ENCODE assay signal across 17 mouse cellular contexts in the genomic region with DNA sequence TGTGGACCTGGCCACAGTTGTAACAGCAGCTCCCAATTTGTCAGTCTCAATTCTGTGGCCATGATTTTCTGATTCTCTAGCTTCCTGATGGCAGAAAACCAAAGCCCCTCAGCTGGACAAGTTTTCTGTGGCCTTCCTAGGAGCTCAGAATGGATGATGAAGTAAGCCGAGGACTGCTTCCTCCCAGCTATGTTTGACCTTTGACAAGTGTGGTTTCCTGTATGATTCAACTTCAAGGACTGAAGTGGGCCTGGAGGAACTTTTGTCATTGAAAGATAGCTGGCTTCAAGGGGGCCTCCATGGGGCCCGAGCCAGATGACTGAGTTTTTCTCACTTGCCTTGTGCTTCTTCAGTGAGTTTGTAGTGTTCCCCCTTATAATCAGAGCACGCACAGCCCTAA. TPM values are rescaled to one million over a fixed set of nuclear protein-coding genes. Genes with fewer than 3 reads are reported as not detected.
DNase-seq lines count a peak whose midpoint lies in the region; ATAC-seq and TF ChIP-seq lines count a peak whose summit lies in the region.
"Had no signal": no experiment of that assay in that cellular context is flagged by ENCODE, and none has a peak within 500 bp of the region (broad histone marks: within the 10 kb centered on the region; RNA-seq: fewer than 3 reads in every experiment).

No protein-coding gene starts in this region.

- ATAC-seq in common myeloid progenitor, adult 5-6 weeks (replicated peaks; ENCODE audit: low read depth, poor library complexity, severe bottlenecking), result peak; percentile 86
- peak; percentile 15; the same call in 1 of the 2 replicates for ATAC-seq in liver, embryonic 14.5 days (ENCODE audit: insufficient read depth)
- ATAC-seq in erythroid progenitor cell, adult 5-6 weeks (replicated peaks; ENCODE audit: low FRiP score, poor library complexity, severe bottlenecking), result no peak

- no peak overlapping the region for H3K27ac ChIP-seq in liver, embryonic 14.5 days
- H3K27ac ChIP-seq: embryonic facial prominence, embryonic 10.5 days; limb, embryonic 15.5 days had no signal

- TF ChIP-seq CTCF in liver, embryonic 14.5 days (IDR thresholded peaks at IDR 0.05; ENCODE audit: low read depth), result no peak

- no peaks in the 10 kb centered on the region for H3K27me3 ChIP-seq in liver, embryonic 14.5 days (ENCODE audit: control insufficient read depth, insufficient read depth, low read length)
- H3K27me3 ChIP-seq: heart, embryonic 12.5 days; limb, embryonic 15.5 days had no signal

- H3K4me3 ChIP-seq in liver, embryonic 14.5 days (ENCODE audit: insufficient read depth in 1 of 2, low read depth in 2 of 2, low read length in 2 of 2), result no peak overlapping the region
- H3K4me3 ChIP-seq: embryonic facial prominence, embryonic 10.5 days; heart, embryonic 12.5 days; limb, embryonic 15.5 days had no signal

- peaks cover 0 to 15% of the 10 kb centered on the region in 2 experiments; a peak in 1 of 4 replicates for H3K4me1 ChIP-seq in liver, embryonic 14.5 days (replicated peaks; ENCODE audit: control insufficient read depth in 2 of 2, insufficient read depth in 2 of 2, low read length in 1 of 2)
- H3K4me1 ChIP-seq: embryonic facial prominence, embryonic 10.5 days; heart, embryonic 12.5 days; limb, embryonic 15.5 days had no signal

- DNase-seq in thymus, postnatal 0 days (ENCODE audit: low spot score), result peak; percentile 23
- DNase-seq in thymus, postnatal 14 days, result no peak
- peak in 1 of 3 experiments; percentile 9 for DNase-seq in liver, embryonic 14.5 days (ENCODE audit: low read depth in 3 of 3, low spot score in 3 of 3)
- no peak for DNase-seq in urinary bladder, adult 2 months (ENCODE audit: low spot score)
- no peak for DNase-seq in neural tube, embryonic 10.5 days (ENCODE audit: extremely low spot score, low spot score)
- DNase-seq: cerebellum, postnatal 10 days; gastrocnemius, postnatal 25 days; heart, postnatal 4 days; kidney, postnatal 10 days; layer of hippocampus, adult 9-11 months; lung, postnatal 4 days; thymus, adult 2 months had no signal

- WGBS in liver, embryonic 14.5 days (ENCODE audit: insufficient replicate concordance), result 5% methylated on average over 3 of the region's 3 CpGs

- H3K4me2 ChIP-seq in liver, embryonic 14.5 days (ENCODE audit: low read depth), result no peak overlapping the region
- H3K4me2 ChIP-seq: heart, embryonic 12.5 days; limb, embryonic 15.5 days had no signal

- H3K9ac ChIP-seq in liver, embryonic 14.5 days (replicated peaks), result no peak overlapping the region
- H3K9ac ChIP-seq: heart, embryonic 12.5 days; limb, embryonic 15.5 days had no signal

- no peak for TF ChIP-seq EP300 in liver, embryonic 14.5 days (IDR thresholded peaks at IDR 0.05; ENCODE audit: low read depth)

- H3K9me3 ChIP-seq in liver, embryonic 14.5 days (ENCODE audit: control insufficient read depth, low read length), result no peaks in the 10 kb centered on the region
- H3K9me3 ChIP-seq: embryonic facial prominence, embryonic 10.5 days; heart, embryonic 12.5 days; limb, embryonic 15.5 days had no signal

- no peaks in the 10 kb centered on the region for H3K36me3 ChIP-seq in liver, embryonic 14.5 days (replicated peaks; ENCODE audit: control insufficient read depth, insufficient read depth, low read depth)
- H3K36me3 ChIP-seq: embryonic facial prominence, embryonic 10.5 days; heart, embryonic 12.5 days; limb, embryonic 15.5 days had no signal

RNA-seq across cellular contexts. Expression of a gene that starts 42.6 kb away (rescaled TPM):
- polyA plus RNA-seq in thymus, postnatal 0 days (2015; fragmentation: Nextera tagmentation; extraction: Ambion mirVana), result 3.9 and 5.6 TPM in 2 replicates
- total RNA-seq in common myeloid progenitor, adult 5-6 weeks (2017), result 3.9 and 4.6 TPM in 2 replicates
- polyA plus RNA-seq in liver, embryonic 14.5 days (2012; rRNA removed), result 2.4 and 2.5 TPM in 2 replicates
- polyA plus RNA-seq in liver, embryonic 14.5 days (2014; fragmentation: Nextera tagmentation; extraction: Ambion mirVana), result 2.1 and 2.8 TPM in 2 replicates
- polyA plus RNA-seq in urinary bladder, adult 2 months (2012; rRNA removed), result 21.0 and 23.5 TPM in 2 replicates
- 2.1 and 3.2 TPM in 2 replicates for total RNA-seq in erythroid progenitor cell, adult 5-6 weeks (2015; ENCODE audit: low replicate concordance)
- total RNA-seq in erythroid progenitor cell, adult 5-6 weeks (2017; ENCODE audit: low replicate concordance), result 1.1 and 1.7 TPM in 2 replicates
